Mouse (Mus musculus): ENCODE data around the gene Phgdh. TPM values are rescaled to one million over a fixed set of nuclear protein-coding genes. Genes with fewer than 3 reads are reported as not detected.
"Not testable (repeated sequence)": the region's sequence is repeated elsewhere in the genome, so short reads cannot be mapped to it uniquely, and the experiment has no call there.

Phgdh gene
- total RNA-seq (2021) = 1 to 10 TPM; 1.1 to 1.9 TPM
- long read RNA-seq, experiment 1 = 0 reads
- long read RNA-seq, experiment 2 = 0 reads

GRCm38 (mm10) chr3:98339706-98340109 is at the start of gene Phgdh:
Phgdh (minus strand) TSS chr3:98339990.
- Histone ChIP-seq H3K27ac (peak within 1 kb of the TSS; percentile 33), H3K4me3 (peak within 1 kb of the TSS; percentile 81)
- intact Hi-C loops (cut with DNase I) = not testable (repeated sequence)
- peak; percentile 62 for DNase-seq

DNA sequence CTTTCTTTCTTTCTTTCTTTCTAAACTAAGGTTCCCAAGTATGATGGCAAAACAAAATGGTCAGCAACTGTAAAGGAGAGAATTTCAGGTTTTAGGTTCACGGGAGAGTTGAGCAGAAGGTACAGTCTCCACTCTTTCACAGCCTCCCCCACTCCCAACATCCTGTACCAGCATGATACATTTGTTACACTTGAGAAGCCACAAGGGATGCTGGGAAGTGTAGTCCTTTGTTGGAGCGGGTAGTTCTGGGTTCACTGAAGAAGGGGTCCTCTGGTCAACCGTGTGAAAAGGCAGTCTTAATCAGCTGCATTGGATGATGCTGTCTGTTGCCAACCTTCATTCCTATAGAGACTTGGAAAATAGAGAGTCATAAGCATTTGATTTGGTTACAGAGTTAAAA is 49.5 kb upstream of the Phgdh start:
- Histone ChIP-seq H3K27ac (no peak overlapping the region), H3K4me3 (no peak overlapping the region)
- no peak for DNase-seq
- TF ChIP-seq CTCF (IDR thresholded peaks at IDR 0.05) = no peak
- intact Hi-C loops (cut with DNase I) = no loop called here

DNA sequence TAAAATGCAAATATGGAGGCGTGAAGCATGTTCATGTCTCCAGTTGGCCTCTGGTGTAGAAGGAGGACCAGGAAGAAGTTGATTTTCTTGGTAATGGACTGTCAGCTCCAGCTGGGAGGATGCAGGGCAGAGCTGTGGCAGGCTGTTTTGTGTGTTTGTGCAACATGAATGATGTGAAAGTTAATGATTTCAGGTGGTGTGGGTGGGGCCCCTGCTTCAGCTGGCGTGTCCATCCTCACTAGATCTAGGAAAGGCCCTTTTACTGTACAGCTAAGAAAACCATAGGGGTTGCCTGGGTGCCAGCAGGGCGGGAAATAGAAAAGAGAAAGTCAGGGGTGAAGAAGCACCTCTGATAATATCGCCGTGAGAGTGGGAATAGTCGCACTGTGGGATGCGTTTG is 48.0 kb upstream of the Phgdh start:
- no peak for TF ChIP-seq CTCF (IDR thresholded peaks at IDR 0.05)
- Histone ChIP-seq H3K4me3 (no peak overlapping the region), H3K27ac (no peak overlapping the region)
- intact Hi-C loops (cut with DNase I) = no loop called here
- DNase-seq = no peak

DNA sequence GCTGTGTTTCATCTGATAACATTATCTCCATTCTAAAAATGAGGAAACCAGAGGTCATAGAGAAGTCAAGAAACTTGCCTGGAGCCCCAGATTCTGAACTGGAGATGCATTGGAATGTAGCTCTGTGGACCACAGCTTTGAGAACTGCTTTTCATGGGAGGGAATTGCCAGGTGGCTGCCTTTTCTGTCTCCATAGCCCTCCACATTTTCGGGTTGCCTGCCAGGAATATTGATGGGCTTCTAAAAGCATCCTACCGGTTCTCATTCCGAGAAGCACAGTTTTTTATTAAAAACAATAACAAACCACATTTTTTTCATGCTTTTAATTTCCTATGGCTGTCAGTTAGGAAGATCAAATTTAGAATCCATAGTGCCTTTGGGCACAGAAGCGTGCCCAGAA is 47.3 kb upstream of the Phgdh start:
- DNase-seq = no peak
- H3K27ac ChIP-seq = no peak overlapping the region
- intact Hi-C loops (cut with DNase I) = no loop called here

GRCm38 (mm10) chr3:98383024-98383790 is 43.4 kb upstream of the Phgdh start:
- Histone ChIP-seq H3K4me3 (peak overlapping the region; percentile 86), H3K27ac (peak overlapping the region; percentile 79)
- DNase-seq = no peak
- no peak for TF ChIP-seq CTCF (IDR thresholded peaks at IDR 0.05)
- intact Hi-C loops (cut with DNase I) = loop anchor here (5.0 kb wide), 1 partner anchor 34 kb away; no protein-coding TSS in a partner anchor

More for the DNA sequence above, 47.3 kb upstream of the Phgdh start:
- H3K4me3 ChIP-seq = no peak overlapping the region
- no peak for TF ChIP-seq CTCF (IDR thresholded peaks at IDR 0.05)

- Histone ChIP-seq H3K4me3 (peak within 1 kb of the TSS; percentile 86), H3K27ac (peak within 1 kb of the TSS; percentile 79)
- TF ChIP-seq CTCF (IDR thresholded peaks at IDR 0.05) = no peak
- peak; percentile 86 for DNase-seq
- intact Hi-C loops (cut with DNase I) = loop anchor here (5.0 kb wide), 1 partner anchor 35 kb away; no protein-coding TSS in a partner anchor
Measured at GRCm38 (mm10) chr3:98382246-98382939, 42.6 kb upstream of the Phgdh start, which contains the start of gene Zfp697. Zfp697 (plus strand) TSS chr3:98382461.

DNA sequence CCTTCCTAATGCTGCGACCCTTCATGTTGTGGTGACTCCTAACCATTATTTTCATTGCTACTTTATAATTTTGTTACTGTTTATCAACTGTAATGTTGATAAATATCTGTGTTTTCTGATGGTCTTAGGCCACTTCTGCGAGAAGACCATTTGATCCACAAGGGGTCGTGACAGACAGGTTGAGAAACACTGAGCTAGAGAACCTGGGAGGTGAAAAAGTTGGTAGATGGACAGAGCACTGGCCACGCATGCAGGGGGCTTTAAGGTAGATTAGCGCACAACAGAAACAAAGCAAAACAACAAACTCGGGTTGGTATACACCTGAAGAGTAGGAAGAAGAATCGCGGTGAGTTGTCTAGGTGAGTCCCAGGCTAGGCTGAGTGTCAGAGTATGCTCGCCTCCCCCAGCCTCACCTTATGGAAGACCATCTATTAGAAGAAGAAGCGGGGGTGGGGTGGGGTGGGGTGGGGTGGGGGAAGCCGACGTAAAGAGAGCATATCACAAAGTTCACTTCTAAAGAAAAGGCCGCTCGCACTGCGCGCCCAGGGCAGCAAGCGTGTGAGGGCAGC is 42.0 kb upstream of the Phgdh start:
- no peak for DNase-seq
- intact Hi-C loops (cut with DNase I) = loop anchor here (5.0 kb wide), 1 partner anchor 36 kb away; no protein-coding TSS in a partner anchor
- H3K4me3 ChIP-seq = peak overlapping the region; percentile 86
- peak; percentile 38; the same call in 1 of the 2 replicates for TF ChIP-seq CTCF (IDR thresholded peaks at IDR 0.05)
- peak overlapping the region; percentile 79 for H3K27ac ChIP-seq

GRCm38 (mm10) chr3:98379236-98379635 is 39.4 kb upstream of the Phgdh start:
- intact Hi-C loops (cut with DNase I) = no loop called here
- DNase-seq = no peak
- H3K4me3 ChIP-seq = no peak overlapping the region
- TF ChIP-seq CTCF (IDR thresholded peaks at IDR 0.05) = no peak
- H3K27ac ChIP-seq = no peak overlapping the region

DNA sequence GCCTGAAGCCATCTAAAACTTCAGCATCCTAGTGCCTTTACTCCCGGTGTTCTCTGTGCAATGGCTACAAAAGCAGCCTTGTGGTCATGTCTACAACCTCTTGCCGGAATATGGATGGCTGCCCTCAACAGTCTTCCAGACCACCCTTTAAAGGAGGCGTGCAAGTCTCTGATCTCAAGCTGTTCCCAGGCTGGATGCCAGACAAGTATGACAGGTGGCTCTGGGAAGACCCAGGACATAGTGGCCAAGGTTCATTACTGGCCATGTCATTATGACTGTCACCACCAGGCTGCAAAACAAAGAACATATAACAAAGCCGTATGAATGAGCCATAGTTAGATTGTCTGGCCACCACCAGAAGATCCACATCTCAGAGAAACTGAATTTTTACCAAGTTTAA is 38.5 kb upstream of the Phgdh start:
- no peak for DNase-seq
- TF ChIP-seq CTCF (IDR thresholded peaks at IDR 0.05) = no peak
- no peak overlapping the region for H3K27ac ChIP-seq
- no peak overlapping the region for H3K4me3 ChIP-seq
- intact Hi-C loops (cut with DNase I) = no loop called here

DNA sequence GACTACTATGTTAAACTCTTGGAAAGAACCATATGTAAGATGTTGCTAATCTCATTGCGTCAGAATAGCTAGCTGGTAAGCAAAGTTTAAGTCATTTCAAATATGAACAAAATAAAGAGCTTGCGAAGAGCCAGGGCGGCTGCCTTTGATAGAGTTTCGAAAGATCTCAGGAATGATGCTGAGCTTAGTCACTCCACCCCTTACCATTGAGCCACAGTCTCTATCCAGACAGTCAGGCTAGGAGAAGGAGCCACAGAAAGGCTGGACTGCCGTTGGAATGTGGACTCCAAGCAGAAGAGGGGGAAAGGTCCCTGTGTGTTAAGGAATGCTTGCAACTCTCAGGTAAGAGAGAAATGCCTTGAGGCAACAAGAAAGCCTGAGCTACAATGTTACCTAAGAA is 35.2 kb upstream of the Phgdh start:
- DNase-seq = no peak
- no peak for TF ChIP-seq CTCF (IDR thresholded peaks at IDR 0.05)
- Histone ChIP-seq H3K27ac (no peak overlapping the region), H3K4me3 (no peak overlapping the region)
- intact Hi-C loops (cut with DNase I) = no loop called here

DNA sequence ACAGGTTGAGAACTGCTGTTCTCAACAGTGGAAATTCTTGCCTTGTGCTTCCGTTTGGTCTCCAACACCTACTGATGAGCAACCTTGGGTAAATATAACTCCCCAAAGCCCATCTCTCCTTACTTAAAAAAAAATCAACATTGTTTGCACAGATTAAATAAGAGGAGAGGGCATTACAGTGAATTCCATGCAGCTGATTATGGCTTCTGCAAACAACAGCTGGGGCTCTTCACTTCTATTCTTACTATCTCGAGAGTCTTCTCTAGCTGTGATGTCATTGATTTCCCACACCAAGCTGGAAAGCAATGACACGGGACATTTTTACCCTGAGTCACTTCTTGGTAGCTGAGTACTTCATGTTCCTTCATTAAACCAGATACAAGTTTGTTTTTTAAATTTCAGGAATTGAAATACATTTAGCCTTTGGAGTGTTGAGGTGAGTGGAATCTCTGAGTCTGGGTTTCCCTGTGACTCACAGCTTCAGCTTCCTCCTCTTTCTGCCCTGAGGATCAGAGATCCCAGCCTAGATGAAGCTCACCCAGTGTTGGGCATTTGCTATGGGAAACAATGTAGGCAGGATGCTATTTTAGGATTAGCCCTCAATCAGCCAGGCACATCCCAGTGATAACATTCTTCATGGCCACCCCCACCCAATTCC is 34.4 kb upstream of the Phgdh start:
- no peak for DNase-seq
- Histone ChIP-seq H3K27ac (no peak overlapping the region), H3K4me3 (no peak overlapping the region)
- no peak for TF ChIP-seq CTCF (IDR thresholded peaks at IDR 0.05)
- intact Hi-C loops (cut with DNase I) = no loop called here

- Histone ChIP-seq H3K27ac (0 out of 2 replicates have a peak overlapping the region, but pooled peaks have one; percentile 28), H3K4me3 (no peak overlapping the region)
- no peak for TF ChIP-seq CTCF (IDR thresholded peaks at IDR 0.05)
- DNase-seq = no peak
- intact Hi-C loops (cut with DNase I) = no loop called here
Measured at GRCm38 (mm10) chr3:98368776-98369175, 29.0 kb upstream of the Phgdh start.
